Mouse (Mus musculus) cortical plate, adult 2 months (tissue): ENCODE measurements around the gene Lrrn4.

ENCODE experiments used
- CTCF ChIP-seq: fragments of 200-500 bp; IDR thresholded peaks from 2 replicates; pipeline ENCODE4 v1.5.1; 2011; ENCODE audit warnings: mild to moderate bottlenecking, control low read depth, low read length; ENCODE audit not compliant: insufficient read depth; ENCODE audit errors: extremely low read depth
- POLR2A ChIP-seq: fragments of 200-500 bp; IDR thresholded peaks from 2 replicates; pipeline ENCODE4 v1.6.1; 2011; ENCODE audit warnings: mild to moderate bottlenecking, low read length, control low read depth; ENCODE audit not compliant: insufficient read depth; ENCODE audit errors: extremely low read depth

GRCm38 (mm10) chr2:132880844-132881645, at the start of gene Lrrn4:
- no peak for TF ChIP-seq CTCF
- TF ChIP-seq POLR2A: no peak
